In the genomic region with DNA sequence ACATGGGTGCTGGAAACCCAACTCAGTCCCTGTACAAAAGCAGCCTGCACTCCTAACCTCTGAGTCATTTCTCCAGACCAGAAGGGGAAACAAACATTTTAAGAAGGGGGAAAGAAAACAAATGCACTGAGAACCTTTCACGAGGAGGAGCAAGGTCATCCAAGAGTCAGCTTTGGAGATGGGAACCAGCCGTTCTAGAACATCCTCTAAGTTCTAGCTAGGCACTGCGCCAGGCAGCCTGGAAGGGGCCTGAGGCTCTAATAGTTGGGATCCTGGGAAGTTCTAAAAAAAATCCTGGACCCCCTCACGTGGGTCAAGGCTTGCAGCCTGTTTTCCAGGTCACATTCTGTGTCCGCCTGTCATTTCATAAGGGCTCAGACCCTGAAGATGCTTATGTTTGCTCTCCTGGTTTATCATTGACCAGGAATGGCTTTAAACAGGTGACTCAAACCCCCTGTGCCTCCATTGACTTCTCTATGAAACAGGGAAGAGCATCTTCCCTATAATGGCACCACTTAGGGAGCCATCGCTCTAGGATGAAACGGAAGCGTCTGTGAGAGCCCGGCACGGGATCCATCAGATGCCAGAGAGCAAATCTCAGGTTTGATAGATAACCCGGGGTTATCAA, we compare ENCODE assay signal across 23 mouse cellular contexts. TPM values are rescaled to one million over a fixed set of nuclear protein-coding genes. Genes with fewer than 3 reads are reported as not detected.
DNase-seq lines count a peak whose midpoint lies in the region; ATAC-seq and TF ChIP-seq lines count a peak whose summit lies in the region.
"Had no signal": no experiment of that assay in that cellular context is flagged by ENCODE, and none has a peak within 500 bp of the region (broad histone marks: within the 10 kb centered on the region; RNA-seq: fewer than 3 reads in every experiment).

No protein-coding gene starts in this region.

- no peak overlapping the region for H3K9ac ChIP-seq in kidney, embryonic 14.5 days (ENCODE audit: low read depth, low read length)
- H3K9ac ChIP-seq in intestine, postnatal 0 days (ENCODE audit: low read depth, low read length), result no peak overlapping the region
- H3K9ac ChIP-seq in liver, embryonic 12.5 days, result no peak overlapping the region
- H3K9ac ChIP-seq in stomach, embryonic 16.5 days (ENCODE audit: low read length), result no peak overlapping the region
- H3K9ac ChIP-seq: forebrain, embryonic 15.5 days; hindbrain, embryonic 13.5 days; limb, embryonic 12.5 days; lung, embryonic 15.5 days; midbrain, embryonic 12.5 days had no signal

- no peak for TF ChIP-seq POLR2A in kidney, adult 2 months (IDR thresholded peaks at IDR 0.05; ENCODE audit: low read depth, low read length)

- no peak overlapping the region for H3K4me2 ChIP-seq in kidney, embryonic 14.5 days (replicated peaks; ENCODE audit: low read depth, low read length)
- H3K4me2 ChIP-seq in intestine, postnatal 0 days (replicated peaks; ENCODE audit: low read depth), result peak overlapping the region; percentile 24
- H3K4me2 ChIP-seq in liver, embryonic 12.5 days, result no peak overlapping the region
- peak overlapping the region; percentile 31 for H3K4me2 ChIP-seq in stomach, embryonic 16.5 days (ENCODE audit: low read depth, low read length)
- H3K4me2 ChIP-seq: forebrain, embryonic 15.5 days; hindbrain, embryonic 13.5 days; limb, embryonic 12.5 days; lung, embryonic 15.5 days; midbrain, embryonic 12.5 days had no signal

- no peak overlapping the region for H3K4me3 ChIP-seq in kidney, adult 2 months (ENCODE audit: insufficient read depth, low read depth, low read length)
- H3K4me3 ChIP-seq in kidney, embryonic 14.5 days (ENCODE audit: low read length), result no peak overlapping the region
- no peak overlapping the region for H3K4me3 ChIP-seq in intestine, postnatal 0 days (ENCODE audit: low read depth, low read length)
- H3K4me3 ChIP-seq in liver, embryonic 12.5 days, result no peak overlapping the region
- H3K4me3 ChIP-seq in stomach, embryonic 16.5 days (replicated peaks; ENCODE audit: low read length), result no peak overlapping the region
- no peak overlapping the region for H3K4me3 ChIP-seq in layer of hippocampus, adult 2 months
- H3K4me3 ChIP-seq: forebrain, embryonic 15.5 days; heart, embryonic 10.5 days; hindbrain, embryonic 13.5 days; limb, embryonic 12.5 days; lung, embryonic 15.5 days; midbrain, embryonic 12.5 days had no signal

- no peak for TF ChIP-seq CTCF in kidney, adult 2 months (conservative IDR thresholded peaks at IDR 0.05; ENCODE audit: insufficient read depth, insufficient read length, low read depth, low read length)
- TF ChIP-seq CTCF in intestine, postnatal 0 days (IDR thresholded peaks at IDR 0.05; ENCODE audit: low read depth), result no peak
- TF ChIP-seq CTCF in layer of hippocampus, adult 2 months (conservative IDR thresholded peaks at IDR 0.05), result no peak

- H3K9me3 ChIP-seq in kidney, embryonic 14.5 days (ENCODE audit: control insufficient read depth, low read length), result no peaks in the 10 kb centered on the region
- H3K9me3 ChIP-seq in intestine, postnatal 0 days (ENCODE audit: control insufficient read depth), result no peaks in the 10 kb centered on the region
- peaks cover 8% of the 10 kb centered on the region for H3K9me3 ChIP-seq in liver, embryonic 12.5 days (replicated peaks)
- no peaks in the 10 kb centered on the region for H3K9me3 ChIP-seq in stomach, embryonic 16.5 days (replicated peaks; ENCODE audit: control insufficient read depth, low read length)
- H3K9me3 ChIP-seq: forebrain, embryonic 15.5 days; heart, embryonic 10.5 days; hindbrain, embryonic 13.5 days; lung, embryonic 15.5 days; midbrain, embryonic 12.5 days had no signal

- H3K27me3 ChIP-seq in kidney, adult 2 months (replicated peaks; ENCODE audit: control insufficient read depth, insufficient read depth, low read length), result no peaks in the 10 kb centered on the region
- H3K27me3 ChIP-seq in kidney, embryonic 14.5 days (ENCODE audit: control insufficient read depth, insufficient read depth, low read length), result no peaks in the 10 kb centered on the region
- H3K27me3 ChIP-seq in intestine, postnatal 0 days (replicated peaks; ENCODE audit: control insufficient read depth, insufficient read depth, low read length), result no peaks in the 10 kb centered on the region
- H3K27me3 ChIP-seq in liver, embryonic 12.5 days (replicated peaks), result no peaks in the 10 kb centered on the region
- no peaks in the 10 kb centered on the region for H3K27me3 ChIP-seq in stomach, embryonic 16.5 days (ENCODE audit: control insufficient read depth, insufficient read depth, low read length)
- H3K27me3 ChIP-seq: CH12.LX; forebrain, embryonic 15.5 days; hindbrain, embryonic 13.5 days; limb, embryonic 12.5 days; lung, embryonic 15.5 days; midbrain, embryonic 12.5 days had no signal

- 78% methylated on average over 11 of the region's 11 CpGs for WGBS in kidney, adult 2 months
- 81% methylated on average over 11 of the region's 11 CpGs for WGBS in kidney, embryonic 14.5 days
- 39% methylated on average over 11 of the region's 11 CpGs for WGBS in intestine, postnatal 0 days
- WGBS in liver, embryonic 12.5 days (ENCODE audit: insufficient replicate concordance), result 70% methylated on average over 11 of the region's 11 CpGs
- WGBS in stomach, embryonic 16.5 days, result 60% methylated on average over 11 of the region's 11 CpGs

- no peaks in the 10 kb centered on the region for H3K4me1 ChIP-seq in kidney, adult 2 months (ENCODE audit: control insufficient read depth, insufficient read depth, low read length)
- H3K4me1 ChIP-seq in kidney, embryonic 14.5 days (ENCODE audit: control insufficient read depth, insufficient read depth, low read length), result 0 out of 2 replicates have a peak, but pooled peaks cover 7% of the 10 kb centered on the region
- H3K4me1 ChIP-seq in intestine, postnatal 0 days (replicated peaks; ENCODE audit: control insufficient read depth, insufficient read depth, low read length), result no peaks in the 10 kb centered on the region
- peaks cover 5% of the 10 kb centered on the region; the same call in 1 of the 2 replicates for H3K4me1 ChIP-seq in liver, embryonic 12.5 days
- no peaks in the 10 kb centered on the region for H3K4me1 ChIP-seq in stomach, embryonic 16.5 days (ENCODE audit: control insufficient read depth, insufficient read depth, low read length)
- H3K4me1 ChIP-seq: forebrain, embryonic 15.5 days; heart, embryonic 10.5 days; hindbrain, embryonic 13.5 days; limb, embryonic 12.5 days; midbrain, embryonic 12.5 days had no signal

- peak overlapping the region; percentile 47 for H3K27ac ChIP-seq in kidney, adult 2 months (ENCODE audit: insufficient read depth, low read depth, low read length)
- no peak overlapping the region for H3K27ac ChIP-seq in kidney, embryonic 14.5 days (ENCODE audit: low read depth, low read length)
- no peak overlapping the region for H3K27ac ChIP-seq in intestine, postnatal 0 days (ENCODE audit: low read depth, low read length)
- H3K27ac ChIP-seq in liver, embryonic 12.5 days, result no peak overlapping the region
- H3K27ac ChIP-seq in stomach, embryonic 16.5 days (ENCODE audit: low read length), result 0 out of 2 replicates have a peak overlapping the region, but pooled peaks have one; percentile 0
- no peak overlapping the region for H3K27ac ChIP-seq in layer of hippocampus, adult 2 months
- H3K27ac ChIP-seq: forebrain, embryonic 15.5 days; heart, embryonic 10.5 days; hindbrain, embryonic 13.5 days; limb, embryonic 12.5 days; lung, embryonic 15.5 days; midbrain, embryonic 12.5 days had no signal

- no peaks in the 10 kb centered on the region for H3K36me3 ChIP-seq in kidney, adult 2 months (ENCODE audit: control insufficient read depth, insufficient read depth, low read length)
- H3K36me3 ChIP-seq in kidney, embryonic 14.5 days (ENCODE audit: control insufficient read depth, insufficient read depth, low read length), result no peaks in the 10 kb centered on the region
- H3K36me3 ChIP-seq in intestine, postnatal 0 days (ENCODE audit: control insufficient read depth, insufficient read depth), result no peaks in the 10 kb centered on the region
- H3K36me3 ChIP-seq in liver, embryonic 12.5 days, result no peaks in the 10 kb centered on the region
- H3K36me3 ChIP-seq in stomach, embryonic 16.5 days (ENCODE audit: control insufficient read depth, insufficient read depth, low read length), result no peaks in the 10 kb centered on the region
- H3K36me3 ChIP-seq: forebrain, embryonic 15.5 days; heart, embryonic 10.5 days; hindbrain, embryonic 13.5 days; limb, embryonic 12.5 days; lung, embryonic 15.5 days; midbrain, embryonic 12.5 days had no signal

- ATAC-seq in kidney, embryonic 14.5 days (ENCODE audit: low FRiP score, low TSS enrichment), result no peak
- ATAC-seq in intestine, postnatal 0 days, result peak; percentile 34; the same call in 1 of the 2 replicates
- ATAC-seq in liver, embryonic 12.5 days, result peak; percentile 24; the same call in 1 of the 2 replicates
- ATAC-seq in stomach, embryonic 16.5 days (ENCODE audit: insufficient read depth, low FRiP score), result no peak; the same call in 1 of the 2 replicates
- ATAC-seq: forebrain, embryonic 15.5 days had no signal

- DNase-seq in kidney, adult 2 months, result peak; percentile 50
- DNase-seq in layer of hippocampus, postnatal 10 days (ENCODE audit: low spot score in 2 of 2), result no peak
- DNase-seq in layer of hippocampus, adult 2 months (ENCODE audit: low spot score in 2 of 2), result no peak
- DNase-seq: adrenal gland, postnatal 25 days; cerebellum, adult 11 months; cerebellum, postnatal 25 days; embryo, embryonic 11 days; right cerebral cortex, adult 18-20 months; thymus, adult 2 months had no signal

RNA-seq across cellular contexts. Expression of a gene that starts 11.3 kb away (rescaled TPM):
- polyA plus RNA-seq in kidney, adult 2 months (2012; rRNA removed), result 1.9 and 2.6 TPM in 2 replicates
- not detected in 2 replicates for polyA plus RNA-seq in kidney, embryonic 14.5 days (2014; fragmentation: Nextera tagmentation; extraction: Ambion mirVana)
- polyA plus RNA-seq in intestine, postnatal 0 days (2015; fragmentation: Nextera tagmentation; extraction: Ambion mirVana), result 0.16 and 0.30 TPM in 2 replicates
- 0.17 and 0.18 TPM in 2 replicates for polyA plus RNA-seq in liver, embryonic 12.5 days (2016; fragmentation: Nextera tagmentation; extraction: Ambion mirVana)
- polyA plus RNA-seq in stomach, embryonic 16.5 days (2015; fragmentation: Nextera tagmentation; extraction: Ambion mirVana), result 6.5 and 8.7 TPM in 2 replicates
- total RNA-seq in layer of hippocampus, postnatal 10 days (2021), result not detected
- total RNA-seq in layer of hippocampus, adult 2 months (2021), result not detected
- total RNA-seq: CH12.LX, MEL had no signal
- polyA plus RNA-seq: forebrain, embryonic 15.5 days; heart, embryonic 10.5 days; hindbrain, embryonic 13.5 days; midbrain, embryonic 12.5 days had no signal

RNA-seq across cellular contexts. Expression of a gene that starts 25.8 kb away (rescaled TPM):
- 11.1 and 13.0 TPM in 2 replicates for polyA plus RNA-seq in kidney, adult 2 months (2012; rRNA removed)
- polyA plus RNA-seq in kidney, embryonic 14.5 days (2014; fragmentation: Nextera tagmentation; extraction: Ambion mirVana), result 1.0 and 1.4 TPM in 2 replicates
- 1.4 TPM in 2 replicates for polyA plus RNA-seq in intestine, postnatal 0 days (2015; fragmentation: Nextera tagmentation; extraction: Ambion mirVana)
- 0.20 and 0.27 TPM in 2 replicates for polyA plus RNA-seq in liver, embryonic 12.5 days (2016; fragmentation: Nextera tagmentation; extraction: Ambion mirVana)
- 6.1 and 6.3 TPM in 2 replicates for polyA plus RNA-seq in stomach, embryonic 16.5 days (2015; fragmentation: Nextera tagmentation; extraction: Ambion mirVana)
- total RNA-seq in layer of hippocampus, postnatal 10 days (2021), result under 1 TPM; 0.66 to 0.85 TPM
- 1 to 10 TPM in 1 of 2 experiments, under 1 TPM in 1; 0.69 to 1.0 TPM for total RNA-seq in layer of hippocampus, adult 2 months (2021)
- total RNA-seq: CH12.LX; MEL; monocyte, adult 5-6 weeks had no signal
- polyA plus RNA-seq: heart, embryonic 10.5 days; limb, embryonic 12.5 days; neural tube, embryonic 11.5 days had no signal

RNA-seq across cellular contexts. Expression of a gene that starts 53.0 kb away (rescaled TPM):
- 22.6 and 41.0 TPM in 2 replicates for polyA plus RNA-seq in kidney, adult 2 months (2012; rRNA removed)
- polyA plus RNA-seq in kidney, embryonic 14.5 days (2014; fragmentation: Nextera tagmentation; extraction: Ambion mirVana), result 135 and 171 TPM in 2 replicates
- polyA plus RNA-seq in intestine, postnatal 0 days (2015; fragmentation: Nextera tagmentation; extraction: Ambion mirVana), result 82.7 and 89.1 TPM in 2 replicates
- polyA plus RNA-seq in liver, embryonic 12.5 days (2016; fragmentation: Nextera tagmentation; extraction: Ambion mirVana), result 97.4 and 98.3 TPM in 2 replicates
- polyA plus RNA-seq in stomach, embryonic 16.5 days (2015; fragmentation: Nextera tagmentation; extraction: Ambion mirVana), result 117 and 132 TPM in 2 replicates
- total RNA-seq in layer of hippocampus, postnatal 10 days (2021), result 10 to 100 TPM; 70.7 to 76.0 TPM
- total RNA-seq in layer of hippocampus, adult 2 months (2021), result 10 to 100 TPM; 64.7 to 66.7 TPM

Comparison
In these comparisons a context has a peak if more than half of its experiments do, and no peak if none do; other contexts are left out.
1. H3K27ac ChIP-seq: peak in kidney, adult 2 months (single experiment) and stomach, embryonic 16.5 days (single experiment); none in kidney, embryonic 14.5 days (single experiment), intestine, postnatal 0 days (single experiment), liver, embryonic 12.5 days (single experiment) and layer of hippocampus, adult 2 months (single experiment).
2. ATAC-seq: peak in intestine, postnatal 0 days (single experiment) and liver, embryonic 12.5 days (single experiment); none in kidney, embryonic 14.5 days (single experiment) and stomach, embryonic 16.5 days (single experiment).
3. H3K4me2 ChIP-seq: peak in intestine, postnatal 0 days (single experiment) and stomach, embryonic 16.5 days (single experiment); none in kidney, embryonic 14.5 days (single experiment) and liver, embryonic 12.5 days (single experiment).